Comparison of ENCODE assay signal across 25 mouse cellular contexts in genomic region chr3:89206695-89207094, GRCm38 (mm10). TPM values are rescaled to one million over a fixed set of nuclear protein-coding genes. Genes with fewer than 3 reads are reported as not detected.
DNase-seq lines count a peak whose midpoint lies in the region; ATAC-seq and TF ChIP-seq lines count a peak whose summit lies in the region.
"Had no signal": no experiment of that assay in that cellular context is flagged by ENCODE, and none has a peak within 500 bp of the region (broad histone marks: within the 10 kb centered on the region; RNA-seq: fewer than 3 reads in every experiment).

No protein-coding gene starts in this region.

- H3K36me3 ChIP-seq in myocyte (ENCODE audit: control insufficient read depth, insufficient read depth): peaks cover 20% of the 10 kb centered on the region
- H3K36me3 ChIP-seq in stomach, postnatal 0 days (ENCODE audit: control insufficient read depth, insufficient read depth, low read length): peaks cover 34% of the 10 kb centered on the region

- H3K4me3 ChIP-seq in myocyte: no peak overlapping the region
- no peak overlapping the region for H3K4me3 ChIP-seq in stomach, postnatal 0 days (ENCODE audit: low read depth, low read length)
- H3K4me3 ChIP-seq: embryonic facial prominence, embryonic 13.5 days; embryonic facial prominence, embryonic 15.5 days; erythroblast, embryonic 14.5 days; forebrain, embryonic 13.5 days; forebrain, embryonic 15.5 days had no signal

- WGBS in stomach, postnatal 0 days: 69% methylated on average over 2 of the region's 2 CpGs

- 0 out of 2 replicates have a peak, but pooled peaks cover 2% of the 10 kb centered on the region for H3K4me1 ChIP-seq in stomach, postnatal 0 days (replicated peaks; ENCODE audit: control insufficient read depth, insufficient read depth)

- H3K27ac ChIP-seq in stomach, postnatal 0 days (replicated peaks): peak overlapping the region; percentile 76
- H3K27ac ChIP-seq: embryonic facial prominence, embryonic 13.5 days; embryonic facial prominence, embryonic 15.5 days; forebrain, embryonic 13.5 days; forebrain, embryonic 15.5 days had no signal

- peak; percentile 56 for DNase-seq in MN1 (ENCODE audit: low spot score)
- peak; percentile 88 for DNase-seq in fat pad, adult 2 months (ENCODE audit: extremely low read depth, low read depth, low spot score)
- DNase-seq in stomach, postnatal 0 days (ENCODE audit: low spot score): no peak
- DNase-seq in heart, adult 8-10 months (ENCODE audit: low spot score): no peak
- DNase-seq in layer of hippocampus, adult 9-11 months: no peak
- no peak for DNase-seq in adipocyte (ENCODE audit: low spot score)
- DNase-seq: adrenal gland, adult 2 months; adrenal gland, postnatal 10 days; adrenal gland, postnatal 25 days; cerebellum, adult 11 months; cerebellum, adult 18-20 months; cerebellum, adult 8-10 months; cerebellum, postnatal 14 days; cerebellum, postnatal 36 days; embryo, embryonic 11 days; forebrain, postnatal 0 days had no signal

- H3K4me2 ChIP-seq in myocyte (ENCODE audit: low read depth): no peak overlapping the region
- no peak overlapping the region for H3K4me2 ChIP-seq in stomach, postnatal 0 days (replicated peaks; ENCODE audit: low read depth)
- H3K4me2 ChIP-seq: embryonic facial prominence, embryonic 13.5 days; embryonic facial prominence, embryonic 15.5 days; forebrain, embryonic 13.5 days; forebrain, embryonic 15.5 days had no signal

- peaks cover 6% of the 10 kb centered on the region for H3K79me2 ChIP-seq in myocyte (ENCODE audit: control insufficient read depth, insufficient read depth)

- no peaks in the 10 kb centered on the region for H3K9me3 ChIP-seq in stomach, postnatal 0 days (ENCODE audit: control insufficient read depth, low read length)
- H3K9me3 ChIP-seq: embryonic facial prominence, embryonic 13.5 days; embryonic facial prominence, embryonic 15.5 days; forebrain, embryonic 13.5 days; forebrain, embryonic 15.5 days had no signal

- no peak for TF ChIP-seq EP300 in stomach, postnatal 0 days (optimal IDR thresholded peaks at IDR 0.05)

- no peak overlapping the region for H3ac ChIP-seq in myocyte (ENCODE audit: control insufficient read depth, insufficient read length)

- no peak for ATAC-seq in stomach, postnatal 0 days (ENCODE audit: low FRiP score, low TSS enrichment)
- ATAC-seq: activated CD4-positive, CD25-positive, alpha-beta regulatory T cell, adult 4 months; forebrain, embryonic 13.5 days; forebrain, embryonic 15.5 days; forebrain, postnatal 0 days; Patski had no signal

- TF ChIP-seq POLR2A in myocyte (IDR thresholded peaks at IDR 0.05; ENCODE audit: insufficient read length, low read depth): no peak

- no peak for TF ChIP-seq CTCF in stomach, postnatal 0 days (IDR thresholded peaks at IDR 0.05; ENCODE audit: low read depth)

- no peak overlapping the region for H3K9ac ChIP-seq in stomach, postnatal 0 days (ENCODE audit: low read length)
- H3K9ac ChIP-seq: embryonic facial prominence, embryonic 15.5 days; forebrain, embryonic 13.5 days; forebrain, embryonic 15.5 days; forebrain, postnatal 0 days had no signal

- no peaks in the 10 kb centered on the region for H3K27me3 ChIP-seq in myocyte (ENCODE audit: control insufficient read depth, insufficient read depth, insufficient read length)
- H3K27me3 ChIP-seq in stomach, postnatal 0 days (ENCODE audit: control insufficient read depth, insufficient read depth, low read length): no peaks in the 10 kb centered on the region
- H3K27me3 ChIP-seq: embryonic facial prominence, embryonic 13.5 days; embryonic facial prominence, embryonic 15.5 days; forebrain, embryonic 13.5 days; forebrain, embryonic 15.5 days; Patski had no signal

TF ChIP-seq in myocyte, 11 proteins besides CTCF, POLR2A, EP300 and RAD21:
- no peak for TF ChIP-seq SRF (IDR thresholded peaks at IDR 0.05; ENCODE audit: control insufficient read depth, insufficient read length, low read depth)
- TF ChIP-seq POLR2AphosphoS2 (IDR thresholded peaks at IDR 0.05; ENCODE audit: insufficient read length, low read depth): peak; percentile 17

RNA-seq across cellular contexts. Expression of gene Gba, which starts 4.0 kb away (rescaled TPM):
- 52.5 TPM for polyA plus RNA-seq in myocyte (2012; fragmentation: generic; extraction: Trizol)
- 98.5 and 112 TPM in 2 replicates for polyA plus RNA-seq in stomach, postnatal 0 days (2015; fragmentation: Nextera tagmentation; extraction: Ambion mirVana)
- 10 to 100 TPM; 17.0 to 19.8 (median 17.9) TPM for total RNA-seq in heart, adult 8-10 months (2022)

RNA-seq across cellular contexts. Expression of gene Thbs3, which starts 8.3 kb away (rescaled TPM):
- polyA plus RNA-seq in myocyte (2012; fragmentation: generic; extraction: Trizol): 5.9 TPM
- 25.5 and 31.1 TPM in 2 replicates for polyA plus RNA-seq in stomach, postnatal 0 days (2015; fragmentation: Nextera tagmentation; extraction: Ambion mirVana)
- 1 to 10 TPM; 3.2 to 9.8 (median 4.0) TPM for total RNA-seq in heart, adult 8-10 months (2022)

RNA-seq across cellular contexts. Expression of gene Mtx1, which starts 20.2 kb away (rescaled TPM):
- 114 TPM for polyA plus RNA-seq in myocyte (2012; fragmentation: generic; extraction: Trizol)
- 129 and 133 TPM in 2 replicates for polyA plus RNA-seq in stomach, postnatal 0 days (2015; fragmentation: Nextera tagmentation; extraction: Ambion mirVana)
- total RNA-seq in heart, adult 8-10 months (2022): 10 to 100 TPM; 56.4 to 63.5 (median 59.5) TPM

RNA-seq across cellular contexts. Expression of gene Muc1, which starts 22.2 kb away (rescaled TPM):
- 0.37 TPM for polyA plus RNA-seq in myocyte (2012; fragmentation: generic; extraction: Trizol)
- 212 and 255 TPM in 2 replicates for polyA plus RNA-seq in stomach, postnatal 0 days (2015; fragmentation: Nextera tagmentation; extraction: Ambion mirVana)
- under 1 TPM in 3 of 4 experiments, not detected in 1; 0.13 to 0.63 (median 0.49) TPM for total RNA-seq in heart, adult 8-10 months (2022)
- total RNA-seq: adrenal gland, postnatal 25 days; common myeloid progenitor, adult 5-6 weeks had no signal
- polyA plus RNA-seq: erythroblast, embryonic 14.5 days had no signal

RNA-seq across cellular contexts. Expression of gene Fam189b, which starts 23.8 kb away (rescaled TPM):
- polyA plus RNA-seq in myocyte (2012; fragmentation: generic; extraction: Trizol): 15.0 TPM
- 7.5 and 9.1 TPM in 2 replicates for polyA plus RNA-seq in stomach, postnatal 0 days (2015; fragmentation: Nextera tagmentation; extraction: Ambion mirVana)
- 1 to 10 TPM; 2.6 to 4.8 (median 4.3) TPM for total RNA-seq in heart, adult 8-10 months (2022)

Comparison
In these comparisons a context has a peak if more than half of its experiments do, and no peak if none do; other contexts are left out.
1. DNase-seq: peak in MN1 (single experiment) and fat pad, adult 2 months (single experiment); none in stomach, postnatal 0 days (single experiment), heart, adult 8-10 months (single experiment), layer of hippocampus, adult 9-11 months (single experiment) and adipocyte (single experiment).